Mouse (Mus musculus): Measurements from ENCODE around the gene Ing1.

DNA sequence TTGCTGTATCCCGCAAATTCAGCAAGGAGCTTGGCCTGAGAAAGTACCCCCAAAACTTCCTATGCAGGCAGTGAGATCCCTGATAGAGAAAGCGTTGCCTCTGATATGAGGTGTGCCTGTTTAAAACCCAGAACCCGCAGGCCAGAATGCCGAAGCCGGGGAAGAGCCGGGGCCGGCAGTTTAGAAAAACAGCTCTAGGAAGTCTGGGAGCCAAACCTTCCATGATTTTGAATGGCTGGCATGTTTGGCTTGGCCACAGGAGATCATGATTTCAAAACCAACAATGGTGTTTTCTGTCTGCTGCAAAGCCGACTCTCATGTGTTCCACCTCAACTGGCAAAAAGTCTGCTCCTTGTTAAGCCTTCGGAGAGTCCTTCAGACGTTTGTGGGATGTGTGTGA lies 3.0 kb upstream of the Ing1 start:
- no peak for TF ChIP-seq CTCF (IDR thresholded peaks at IDR 0.05; ENCODE audit: control insufficient read depth, insufficient read depth, insufficient replicate concordance, low read depth, low read length)
- no peak for TF ChIP-seq POLR2A (IDR thresholded peaks at IDR 0.05; ENCODE audit: control insufficient read depth, low read depth, low read length)
